Mouse (Mus musculus) cerebellum, adult 2 months (tissue): Measurements from ENCODE around the gene Hdac6. TPM values are rescaled to one million over a fixed set of nuclear protein-coding genes. Genes with fewer than 3 reads are reported as not detected.

ENCODE experiments used
- DNase-seq, 2 experiments: peaks; one replicate each; pipeline ENCODE4 v3.0.0; 2021
- H3K27ac ChIP-seq: fragments of 200-500 bp; 2 replicates; pipeline ENCODE4 v1.5.1; 2012; ENCODE audit warnings: low read length, control low read depth, inconsistent platforms; ENCODE audit not compliant: insufficient read depth
- H3K27me3 ChIP-seq: fragments of 200-500 bp; 2 replicates; pipeline ENCODE4 v1.6.1; 2012; ENCODE audit warnings: inconsistent platforms, mild to moderate bottlenecking, low read length, moderate library complexity; ENCODE audit not compliant: control insufficient read depth, insufficient read depth
- H3K4me1 ChIP-seq: fragments of 200-500 bp; 2 replicates; pipeline ENCODE4 v1.6.1; 2011; ENCODE audit warnings: low read length; ENCODE audit not compliant: control insufficient read depth, insufficient read depth
- H3K4me3 ChIP-seq: fragments of 200-500 bp; replicated peaks from 2 replicates; pipeline ENCODE3; 2011; ENCODE audit warnings: mild to moderate bottlenecking, low read depth, low read length, control low read depth; ENCODE audit not compliant: insufficient read depth
- CTCF ChIP-seq: fragments of 200-500 bp; IDR thresholded peaks from 2 replicates; pipeline ENCODE4 v1.5.1; 2011; ENCODE audit warnings: low read depth, mild to moderate bottlenecking, control low read depth, low read length, moderate library complexity, borderline replicate concordance; ENCODE audit not compliant: insufficient read depth
- POLR2A ChIP-seq: fragments of 200-500 bp; IDR thresholded peaks from 2 replicates; pipeline ENCODE4 v1.6.1; 2011; ENCODE audit warnings: low read length, control low read depth, borderline replicate concordance; ENCODE audit not compliant: insufficient read depth
- WGBS: fragments of 180-500 bp; shearing (Covaris S2); methylation state at CpG from one replicate; pipeline ENCODE4 v1.1.7; 2018; 5-methylcytosine and 5-hydroxymethylcytosine counted together
- polyA plus RNA-seq: library from polyadenylated mRNA; depleted of rRNA; stranded (reverse); fragments of >200 nt; gene quantifications from 2 replicates; pipeline ENCODE4 v1.2.3, GENCODE M21; 2012

Gene Hdac6
- polyA plus RNA-seq, 1 experiment = 66.2 TPM

DNA sequence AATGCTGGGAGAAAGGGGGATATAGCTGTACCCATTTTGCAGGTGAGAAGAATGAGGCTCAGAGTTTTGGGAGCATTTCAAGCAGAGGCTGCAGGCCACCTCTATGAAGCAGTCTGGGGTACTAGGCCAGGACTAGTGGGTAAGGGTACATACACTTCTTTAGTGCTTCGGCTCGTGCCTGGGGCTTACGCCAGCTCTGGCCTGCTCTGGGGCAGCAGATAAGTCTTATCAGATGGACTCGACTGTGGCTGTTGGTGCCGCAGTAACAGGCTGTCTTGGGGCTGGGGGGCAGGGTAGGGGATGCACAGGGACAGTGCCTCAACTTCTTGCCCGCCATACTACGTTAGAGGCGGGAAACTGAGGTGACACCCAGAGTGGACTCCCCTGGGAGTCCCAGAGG is 20.5 kb upstream of the Hdac6 start:
- H3K27ac ChIP-seq = no peak overlapping the region
- DNase-seq = no peak
- H3K4me1 ChIP-seq = no peaks in the 10 kb centered on the region
- 89% methylated on average over 8 of the region's 8 CpGs for WGBS
- H3K27me3 ChIP-seq = no peaks in the 10 kb centered on the region
- TF ChIP-seq CTCF (no peak), POLR2A (no peak)
- no peak overlapping the region for H3K4me3 ChIP-seq

DNA sequence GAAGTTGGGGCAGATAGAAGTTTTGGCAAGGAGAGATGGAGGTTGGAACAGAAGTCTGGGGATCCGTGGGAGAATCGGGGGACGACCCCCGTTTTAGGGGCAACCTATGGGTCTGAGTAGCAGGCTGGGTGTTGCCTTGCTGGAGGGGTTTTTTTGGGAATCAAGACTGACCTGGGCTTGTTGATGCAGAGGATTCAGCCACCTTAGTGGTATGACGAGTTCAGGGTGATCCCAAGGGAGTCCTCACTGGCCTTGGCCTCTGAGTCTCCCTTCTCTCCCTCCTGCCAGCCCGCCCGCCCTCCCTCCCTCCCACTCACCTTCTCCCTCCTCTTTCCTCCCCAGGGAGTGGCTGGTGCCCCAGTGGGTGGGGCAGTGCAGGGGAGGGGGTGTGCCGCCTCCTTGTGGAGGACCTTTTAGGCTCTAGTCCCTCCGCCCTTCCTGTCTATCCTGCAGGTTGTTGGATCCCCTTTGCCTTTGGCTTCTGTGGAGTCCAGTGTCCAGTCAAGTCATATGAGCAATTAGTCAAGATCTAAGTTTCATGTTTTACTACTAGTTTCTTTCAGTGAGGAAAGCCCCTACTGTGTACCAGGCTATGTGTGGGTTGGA is 20.0 kb upstream of the Hdac6 start:
- no peaks in the 10 kb centered on the region for H3K27me3 ChIP-seq
- DNase-seq = no peak
- TF ChIP-seq CTCF (no peak), POLR2A (no peak)

DNA sequence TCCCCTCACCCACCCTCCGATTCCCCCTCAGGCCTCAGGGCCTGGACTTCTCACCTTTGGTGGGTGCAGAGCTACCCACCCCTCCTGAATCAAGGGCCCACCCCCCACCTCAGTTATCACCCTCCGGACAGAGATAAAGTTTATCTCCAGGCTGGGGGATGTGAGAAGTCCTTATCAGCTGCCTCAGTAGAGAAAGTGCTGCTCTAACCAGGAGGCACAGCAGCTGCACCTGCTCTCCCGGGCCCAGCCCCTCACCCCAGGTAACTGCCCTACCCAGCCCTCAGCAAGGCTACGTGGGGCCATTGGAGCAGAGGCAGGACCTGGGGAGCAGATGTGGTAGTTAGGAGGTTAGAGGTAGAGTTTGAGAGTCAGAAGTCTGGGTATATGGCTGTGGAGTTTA is 18.5 kb upstream of the Hdac6 start:
- H3K27ac ChIP-seq = no peak overlapping the region
- H3K4me3 ChIP-seq = no peak overlapping the region
- no peaks in the 10 kb centered on the region for H3K4me1 ChIP-seq
- H3K27me3 ChIP-seq = no peaks in the 10 kb centered on the region
- DNase-seq = no peak
- 92% methylated on average over 4 of the region's 4 CpGs for WGBS
- TF ChIP-seq CTCF (no peak), POLR2A (no peak)

More for the DNA sequence above, 20.0 kb upstream of the Hdac6 start:
- Histone ChIP-seq H3K4me3 (no peak overlapping the region), H3K4me1 (no peaks in the 10 kb centered on the region), H3K27ac (no peak overlapping the region)
- 72% methylated on average over 9 of the region's 9 CpGs for WGBS

DNA sequence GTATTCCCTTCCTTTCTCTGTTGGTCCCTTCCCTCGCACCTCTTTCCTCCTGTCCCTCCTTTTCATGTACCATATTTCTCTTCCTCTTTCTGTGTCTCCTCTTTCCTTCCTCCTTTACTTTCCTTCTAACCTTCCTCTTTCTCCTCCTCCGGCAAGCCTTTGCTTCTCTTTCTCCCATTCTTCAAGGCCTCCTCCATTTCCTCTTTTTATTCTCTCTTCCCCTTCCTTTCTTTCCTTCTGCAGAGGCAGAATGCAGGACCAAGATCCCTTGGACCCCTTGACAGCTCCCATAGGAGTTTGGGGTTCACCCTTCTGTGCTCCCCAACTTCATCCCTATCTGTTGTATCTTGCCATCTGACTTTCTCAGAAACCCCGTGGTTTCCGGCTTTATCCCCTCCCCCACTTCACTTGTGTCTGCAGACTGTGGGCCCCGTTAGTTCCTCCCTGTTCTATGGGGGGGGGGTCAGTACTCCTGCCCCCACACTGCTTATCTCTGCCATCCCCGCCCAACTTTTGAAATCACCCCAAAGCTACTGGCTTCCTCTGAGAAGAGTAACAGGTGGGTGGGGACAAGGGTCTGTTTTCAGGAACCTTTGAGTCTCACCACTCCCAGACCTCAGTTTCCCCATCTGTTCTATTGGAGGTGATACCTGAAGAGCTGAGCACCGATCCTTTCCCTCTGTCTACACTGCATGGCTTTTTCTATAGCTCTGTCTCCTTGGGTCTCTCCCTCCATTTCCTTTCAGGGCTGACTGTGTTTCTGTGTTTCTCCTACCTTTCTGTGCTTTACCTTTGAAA is 16.3 kb upstream of the Hdac6 start:
- DNase-seq = no peak
- Histone ChIP-seq H3K4me1 (no peaks in the 10 kb centered on the region), H3K4me3 (no peak overlapping the region), H3K27me3 (no peaks in the 10 kb centered on the region), H3K27ac (no peak overlapping the region)
- WGBS = 71% methylated on average over 7 of the region's 7 CpGs
- no peak for TF ChIP-seq CTCF
- no peak for TF ChIP-seq POLR2A

GRCm38 (mm10) chrX:7958868-7959267 is 11.2 kb upstream of the Hdac6 start:
- no peaks in the 10 kb centered on the region for H3K27me3 ChIP-seq
- WGBS = 83% methylated on average over 9 of the region's 9 CpGs
- no peak overlapping the region for H3K4me3 ChIP-seq
- no peaks in the 10 kb centered on the region for H3K4me1 ChIP-seq
- no peak for TF ChIP-seq CTCF
- TF ChIP-seq POLR2A = no peak
- no peak overlapping the region for H3K27ac ChIP-seq
- no peak for DNase-seq

DNA sequence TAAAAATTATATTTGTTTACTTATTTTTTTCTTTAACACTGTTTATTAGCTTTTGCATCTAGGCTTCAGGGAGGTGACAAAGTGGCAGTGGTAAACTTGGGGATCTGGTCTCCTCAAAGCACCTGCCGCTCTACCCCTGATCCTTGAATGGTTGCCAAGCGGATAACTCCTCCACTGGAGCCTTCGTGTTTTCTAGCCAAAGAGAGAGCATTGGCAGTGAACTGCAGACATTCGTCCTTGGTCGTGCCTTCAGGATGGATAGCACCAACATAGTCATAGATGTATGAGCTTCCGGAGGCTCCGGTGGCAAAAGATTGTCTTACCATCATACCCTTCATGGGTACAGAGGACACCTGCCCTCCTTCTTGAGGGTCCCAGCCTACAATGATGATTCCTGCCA is 2.4 kb upstream of the Hdac6 start:
- 73% methylated on average over 7 of the region's 7 CpGs for WGBS
- Histone ChIP-seq H3K4me1 (no peaks in the 10 kb centered on the region), H3K27ac (no peak overlapping the region), H3K27me3 (no peaks in the 10 kb centered on the region), H3K4me3 (no peak overlapping the region)
- DNase-seq = no peak
- TF ChIP-seq CTCF (no peak), POLR2A (no peak)

- Histone ChIP-seq H3K27ac (peak overlapping the region; percentile 65; the same call in 1 of the 2 replicates), H3K27me3 (no peaks in the 10 kb centered on the region), H3K4me3 (peak overlapping the region; percentile 94), H3K4me1 (no peaks in the 10 kb centered on the region)
- peak; percentile 91 to 95 for DNase-seq
- 7% methylated on average over 38 of the region's 38 CpGs for WGBS
- TF ChIP-seq CTCF (no peak), POLR2A (peak; percentile 32; the same call in 1 of the 2 replicates)
Measured at GRCm38 (mm10) chrX:7947900-7948492, 307 bp upstream of the Hdac6 start.
